Mouse (Mus musculus): ENCODE measurements around the gene Capn13.

- TF ChIP-seq POLR2A (IDR thresholded peaks at IDR 0.05; ENCODE audit: control insufficient read depth in 1 of 2, insufficient read depth in 1 of 2, low read depth in 1 of 2, low read length in 2 of 2, poor library complexity in 1 of 2), result no peak
- no peak for TF ChIP-seq CTCF (IDR thresholded peaks at IDR 0.05 in 2 of 3, conservative IDR thresholded peaks at IDR 0.05 in 1 of 3; ENCODE audit: control insufficient read depth in 1 of 3, insufficient read depth in 1 of 3, low read depth in 2 of 3, low read length in 3 of 3, poor library complexity in 1 of 3, severe bottlenecking in 1 of 3)
- no peak for TF ChIP-seq ETS1 (IDR thresholded peaks at IDR 0.05; ENCODE audit: low read depth, low read length)
Measured at GRCm38 (mm10) chr17:73284301-73284700, 116.4 kb downstream of the Capn13 start.

All from MEL (cell line).